Comparison of ENCODE assay signal across 8 mouse cellular contexts in the genomic region with DNA sequence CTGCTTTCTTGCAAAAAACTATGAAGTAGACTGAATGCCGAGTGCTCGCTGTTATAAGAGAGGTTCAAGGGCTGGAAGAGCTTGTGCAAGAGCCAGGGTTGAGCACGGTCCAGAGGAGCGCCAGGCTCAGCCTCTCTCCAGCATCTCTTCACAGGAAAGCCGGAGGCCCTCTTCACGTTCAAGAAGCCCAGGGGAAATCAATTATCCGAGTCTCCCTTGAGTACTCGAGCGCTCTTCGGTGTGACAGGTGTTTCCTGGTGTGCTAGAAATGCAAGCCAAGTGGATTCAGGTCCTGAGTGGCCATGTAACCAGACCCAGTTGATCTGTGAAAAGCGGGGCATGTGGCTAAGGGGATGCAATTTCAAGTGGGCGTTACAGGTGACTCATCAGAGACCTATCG. TPM values are rescaled to one million over a fixed set of nuclear protein-coding genes. Genes with fewer than 3 reads are reported as not detected.
DNase-seq lines count a peak whose midpoint lies in the region; ATAC-seq lines count a peak whose summit lies in the region.

A gene (plus strand): TSS at position 295 of the 400 bp plus-strand sequence.

- ATAC-seq in megakaryocyte-erythroid progenitor cell, adult 5-6 weeks (replicated peaks; ENCODE audit: low FRiP score, low TSS enrichment, poor library complexity, severe bottlenecking), result no peak

- DNase-seq in right cerebral cortex, adult 18-20 months, result peak; percentile 3
- no peak for DNase-seq in right cerebral cortex, postnatal 25 days
- DNase-seq in brain, adult 2 months (ENCODE audit: low read depth, low spot score), result peak; percentile 29
- DNase-seq in heart, adult 8-10 months (ENCODE audit: low spot score), result peak; percentile 5
- peak; percentile 6 for DNase-seq in kidney, postnatal 10 days
- DNase-seq in thymus, postnatal 14 days, result peak; percentile 24
- no peak for DNase-seq in embryo, embryonic 9.5 days (ENCODE audit: extremely low spot score)

RNA-seq across cellular contexts. Expression of the gene that starts here (rescaled TPM):
- total RNA-seq in heart, adult 8-10 months (2022), result 1 to 10 TPM; 1.1 to 3.1 (median 1.3) TPM
- total RNA-seq in megakaryocyte-erythroid progenitor cell, adult 5-6 weeks (2014; fragmentation: Nextera tagmentation), result 12.7 and 14.2 TPM in 2 replicates
- 10.4 and 13.4 TPM in 2 replicates for total RNA-seq in megakaryocyte-erythroid progenitor cell, adult 5-6 weeks (2017)

Comparison
In these comparisons a context has a peak if more than half of its experiments do, and no peak if none do; other contexts are left out.
1. DNase-seq: peak in right cerebral cortex, adult 18-20 months (single experiment), brain, adult 2 months (single experiment), heart, adult 8-10 months (single experiment), kidney, postnatal 10 days (single experiment) and thymus, postnatal 14 days (single experiment); none in right cerebral cortex, postnatal 25 days (single experiment) and embryo, embryonic 9.5 days (single experiment).